Mouse (Mus musculus) hindbrain, embryonic 12.5 days (tissue): ENCODE data around the gene Gpatch8. TPM values are rescaled to one million over a fixed set of nuclear protein-coding genes. Genes with fewer than 3 reads are reported as not detected.

Experiments used
- ATAC-seq: fragments of 200-750 bp; cut with Nextera tagmentation; 2 replicates; pipeline ENCODE4 v1.8.0; 2017; ENCODE audit warnings: moderate TSS enrichment; ENCODE audit not compliant: low FRiP score
- H3K27ac ChIP-seq: fragments of 300-500 bp; sonication (generic); 2 replicates; pipeline ENCODE4 v1.5.1; 2016; ENCODE audit warnings: mild to moderate bottlenecking
- H3K27me3 ChIP-seq: fragments of 300-500 bp; sonication (generic); 2 replicates; pipeline ENCODE4 v1.6.1; 2016; ENCODE audit warnings: mild to moderate bottlenecking
- H3K36me3 ChIP-seq: fragments of 300-500 bp; sonication (generic); 2 replicates; pipeline ENCODE4 v1.6.1; 2016; ENCODE audit warnings: mild to moderate bottlenecking
- H3K4me1 ChIP-seq: fragments of 300-500 bp; sonication (generic); 2 replicates; pipeline ENCODE4 v1.6.1; 2016
- H3K4me2 ChIP-seq: fragments of 300-500 bp; sonication (generic); replicated peaks from 2 replicates; pipeline ENCODE4 v1.6.1; 2016; ENCODE audit warnings: mild to moderate bottlenecking
- H3K4me3 ChIP-seq: fragments of 300-500 bp; sonication (generic); 2 replicates; pipeline ENCODE4 v1.5.1; 2016; ENCODE audit warnings: mild to moderate bottlenecking
- H3K9ac ChIP-seq: fragments of 300-500 bp; sonication (generic); 2 replicates; pipeline ENCODE4 v1.6.1; 2016; ENCODE audit warnings: mild to moderate bottlenecking, moderate library complexity
- H3K9me3 ChIP-seq: fragments of 300-500 bp; sonication (generic); replicated peaks from 2 replicates; pipeline ENCODE4 v1.6.1; 2016; ENCODE audit warnings: mild to moderate bottlenecking
- WGBS: fragments of 180-500 bp; shearing (Covaris S2); methylation state at CpG from one replicate; pipeline ENCODE4 v1.1.7; 2016; 5-methylcytosine and 5-hydroxymethylcytosine counted together
- polyA plus RNA-seq: library from polyadenylated mRNA; unstranded; fragments of >200 nt; fragmentation: Nextera tagmentation; extraction: Ambion mirVana; gene quantifications from 2 replicates; pipeline ENCODE4 v1.2.1, GENCODE M21; 2016

Gpatch8 gene
- polyA plus RNA-seq, 1 experiment from 2014 or later, result 74.6 TPM

DNA sequence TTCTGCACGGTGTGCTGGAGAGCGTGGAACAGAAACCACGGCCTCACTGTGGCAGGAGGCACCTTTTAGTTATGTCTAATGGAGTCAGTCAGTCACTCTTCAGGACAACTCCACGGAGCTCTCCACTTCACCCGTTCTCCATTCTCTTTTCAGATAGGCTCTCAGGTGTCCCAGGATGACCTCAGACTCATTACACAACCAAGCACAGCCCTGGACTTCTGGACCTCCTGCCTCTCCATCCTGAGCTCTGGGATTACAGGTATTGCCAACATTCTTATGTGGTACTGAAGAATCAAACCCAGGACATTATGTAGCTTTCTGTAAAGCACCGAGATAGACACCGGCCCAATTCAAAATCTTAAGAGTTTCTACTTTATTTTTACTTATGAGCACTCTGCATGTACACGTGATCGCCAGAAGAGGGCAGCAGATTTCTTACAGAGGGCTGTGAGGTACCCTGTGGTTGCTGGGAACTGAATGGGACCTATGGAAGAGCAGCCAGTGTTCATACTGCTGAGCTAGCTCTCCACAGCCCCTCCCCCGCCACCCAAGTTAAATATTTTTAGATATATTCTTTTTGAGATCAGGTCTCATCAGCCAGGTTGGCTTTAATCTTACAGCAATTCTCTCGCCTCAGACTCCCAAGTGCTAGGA, 69.3 kb downstream of the Gpatch8 start:
- no peaks in the 10 kb centered on the region for H3K9me3 ChIP-seq
- ATAC-seq, result no peak
- WGBS, result 76% methylated on average over 11 of the region's 11 CpGs
- no peak overlapping the region for H3K4me2 ChIP-seq
- no peaks in the 10 kb centered on the region for H3K4me1 ChIP-seq
- H3K36me3 ChIP-seq, result peaks cover 28% of the 10 kb centered on the region
- H3K27me3 ChIP-seq, result no peaks in the 10 kb centered on the region
- no peak overlapping the region for H3K27ac ChIP-seq
- H3K4me3 ChIP-seq, result no peak overlapping the region
- H3K9ac ChIP-seq, result no peak overlapping the region

GRCm38 (mm10) chr11:102481779-102482178, 74.4 kb downstream of the Gpatch8 start:
- H3K27ac ChIP-seq, result no peak overlapping the region
- H3K9ac ChIP-seq, result no peak overlapping the region
- H3K36me3 ChIP-seq, result peaks cover 70% of the 10 kb centered on the region
- no peak for ATAC-seq
- no peaks in the 10 kb centered on the region for H3K4me1 ChIP-seq
- no peak overlapping the region for H3K4me3 ChIP-seq
- no peaks in the 10 kb centered on the region for H3K27me3 ChIP-seq
- 92% methylated on average over 10 of the region's 10 CpGs for WGBS
- no peaks in the 10 kb centered on the region for H3K9me3 ChIP-seq
- H3K4me2 ChIP-seq, result no peak overlapping the region

DNA sequence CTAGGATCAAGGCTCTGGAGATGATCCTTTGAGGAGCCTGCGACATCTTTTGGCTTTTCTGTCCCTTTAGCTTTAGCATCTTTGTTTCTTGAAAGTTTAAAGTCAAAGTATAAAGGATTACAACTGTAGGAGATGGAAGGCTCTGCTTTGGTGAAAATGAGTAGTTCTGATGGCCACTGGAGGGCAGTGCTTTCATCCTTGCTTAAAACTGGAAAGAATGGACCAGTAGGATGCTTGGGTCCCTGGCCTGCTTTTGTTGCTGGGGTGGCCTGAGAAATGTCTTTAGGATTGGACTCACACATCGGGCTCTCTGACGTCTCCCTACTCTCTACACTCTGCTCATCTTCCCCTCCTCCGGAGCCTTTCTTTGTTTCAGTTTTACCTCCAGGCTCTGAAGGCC, 75.3 kb downstream of the Gpatch8 start:
- Histone ChIP-seq H3K27ac (no peak overlapping the region), H3K4me1 (no peaks in the 10 kb centered on the region), H3K4me3 (no peak overlapping the region), H3K4me2 (no peak overlapping the region), H3K36me3 (peaks cover 63% of the 10 kb centered on the region), H3K9ac (no peak overlapping the region), H3K9me3 (no peaks in the 10 kb centered on the region), H3K27me3 (no peaks in the 10 kb centered on the region)
- ATAC-seq, result no peak
- WGBS, result 89% methylated on average over 4 of the region's 4 CpGs

GRCm38 (mm10) chr11:102480111-102480510, 76.1 kb downstream of the Gpatch8 start:
- Histone ChIP-seq H3K4me1 (no peaks in the 10 kb centered on the region), H3K4me2 (no peak overlapping the region), H3K9me3 (no peaks in the 10 kb centered on the region), H3K9ac (no peak overlapping the region), H3K4me3 (no peak overlapping the region), H3K27me3 (no peaks in the 10 kb centered on the region), H3K36me3 (peaks cover 64% of the 10 kb centered on the region), H3K27ac (no peak overlapping the region)
- 98% methylated on average over 15 of the region's 15 CpGs for WGBS
- ATAC-seq, result no peak

DNA sequence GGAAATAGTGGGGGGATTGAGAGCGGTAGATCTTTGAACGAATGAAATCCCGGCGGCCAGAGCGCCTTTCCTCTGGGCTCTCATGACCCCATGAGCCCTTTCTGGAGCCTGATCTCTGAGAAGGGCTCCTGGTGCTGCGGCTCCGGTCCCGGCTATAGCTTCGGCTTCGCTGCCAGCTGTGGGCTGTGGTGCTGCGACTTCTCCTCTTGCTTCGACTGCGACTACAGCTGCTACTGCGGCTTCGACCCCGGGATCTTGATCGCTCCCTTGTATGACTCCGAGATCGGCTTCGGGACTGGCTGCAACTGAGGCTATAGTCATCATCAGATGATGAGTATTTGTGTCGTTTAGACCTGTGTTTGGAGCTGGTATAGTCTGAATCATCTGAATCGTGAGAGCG, 76.6 kb downstream of the Gpatch8 start:
- no peak for ATAC-seq
- Histone ChIP-seq H3K4me3 (no peak overlapping the region), H3K4me1 (no peaks in the 10 kb centered on the region), H3K9ac (no peak overlapping the region), H3K27ac (no peak overlapping the region), H3K36me3 (peaks cover 63% of the 10 kb centered on the region), H3K27me3 (no peaks in the 10 kb centered on the region), H3K9me3 (no peaks in the 10 kb centered on the region), H3K4me2 (no peak overlapping the region)
- 95% methylated on average over 23 of the region's 23 CpGs for WGBS

DNA sequence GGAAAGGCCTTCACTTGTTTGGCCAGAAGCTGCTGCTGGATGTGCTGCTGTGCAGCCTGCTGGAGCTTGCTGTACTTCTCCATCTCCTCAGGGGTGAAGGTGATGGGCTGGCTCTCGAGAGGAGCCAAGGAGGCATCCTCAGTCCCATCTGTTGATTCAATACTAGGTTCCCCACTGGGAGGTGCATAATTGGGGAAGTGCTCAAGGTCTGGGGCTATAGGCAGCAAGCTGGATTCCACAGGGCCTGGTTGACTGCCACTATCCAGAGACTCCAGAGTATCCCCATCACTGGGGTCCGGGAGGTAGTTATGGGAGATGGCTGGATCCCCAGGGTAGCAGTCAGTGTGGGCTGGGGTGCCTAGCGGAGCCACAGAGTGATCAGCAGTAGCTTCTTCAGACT, 77.5 kb downstream of the Gpatch8 start:
- no peak for ATAC-seq
- Histone ChIP-seq H3K4me2 (no peak overlapping the region), H3K9me3 (no peaks in the 10 kb centered on the region), H3K36me3 (peaks cover 66% of the 10 kb centered on the region), H3K27ac (no peak overlapping the region), H3K9ac (no peak overlapping the region), H3K4me1 (no peaks in the 10 kb centered on the region), H3K4me3 (no peak overlapping the region), H3K27me3 (no peaks in the 10 kb centered on the region)
- whole genome bisulfite sequencing, result 80% methylated on average over 3 of the region's 3 CpGs

DNA sequence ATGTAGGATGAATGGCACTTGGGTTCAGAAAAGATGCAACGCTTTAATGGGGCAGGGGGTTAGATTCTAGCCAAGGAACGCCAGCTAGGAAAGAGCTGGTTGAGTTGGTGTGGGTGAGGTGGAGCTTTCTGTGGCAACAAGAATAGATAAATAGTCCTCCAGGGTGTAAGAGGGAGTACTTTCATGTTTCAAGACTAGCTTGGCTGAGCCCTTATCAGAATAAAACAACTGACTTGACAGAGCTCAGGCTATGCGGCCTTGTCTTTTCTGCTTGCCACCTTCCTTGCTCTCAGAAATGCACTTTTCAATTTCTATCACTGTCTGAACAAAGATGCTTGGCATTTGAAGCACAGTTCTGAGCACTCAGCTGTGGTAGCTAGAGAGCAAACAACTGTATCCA, 81.2 kb downstream of the Gpatch8 start:
- Histone ChIP-seq H3K36me3 (peaks cover 47% of the 10 kb centered on the region), H3K9ac (no peak overlapping the region), H3K27me3 (no peaks in the 10 kb centered on the region), H3K9me3 (no peaks in the 10 kb centered on the region), H3K27ac (no peak overlapping the region), H3K4me1 (no peaks in the 10 kb centered on the region), H3K4me3 (no peak overlapping the region), H3K4me2 (no peak overlapping the region)
- ATAC-seq, result no peak
- 93% methylated on average over 3 of the region's 3 CpGs for WGBS

DNA sequence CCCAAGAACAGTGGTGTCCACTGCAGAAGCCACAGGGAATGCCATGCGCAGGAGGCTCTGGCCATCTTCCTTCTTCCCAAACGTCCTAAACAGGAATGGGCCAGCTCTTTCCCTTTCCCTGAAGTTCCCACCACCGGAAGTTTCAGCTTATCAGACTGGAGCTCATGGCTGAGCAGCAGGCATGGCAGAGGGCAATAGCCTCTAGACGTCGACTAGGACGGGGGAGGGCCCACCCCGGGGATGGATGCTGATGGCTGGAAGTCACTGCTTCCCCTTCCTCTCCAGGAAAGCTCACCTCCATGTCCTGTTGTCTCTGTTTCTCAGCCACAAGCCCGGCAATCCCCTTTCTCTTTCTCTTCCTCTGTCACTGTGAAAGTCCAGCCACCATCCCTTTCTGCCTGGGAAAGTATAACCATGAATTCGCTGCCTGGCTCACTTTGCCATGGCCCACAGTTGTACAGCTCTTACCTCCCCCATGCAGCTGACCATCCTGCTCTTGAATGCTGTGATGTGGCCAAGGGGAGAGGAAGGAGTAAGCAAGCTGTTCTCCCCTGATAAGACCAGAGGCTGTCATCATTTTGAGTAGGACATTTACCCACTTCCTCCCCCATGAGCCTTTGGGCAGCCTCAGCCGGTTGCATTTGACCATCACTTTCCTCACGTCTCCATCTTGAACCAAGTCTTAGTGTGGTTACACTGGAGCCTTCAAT, 86.4 kb downstream of the Gpatch8 start, which contains the start of gene Itga2b:
Itga2b (minus strand) TSS at position 475 of the 710 bp plus-strand sequence.
- Histone ChIP-seq H3K4me1 (peaks cover 17% of the 10 kb centered on the region), H3K9me3 (no peaks in the 10 kb centered on the region), H3K4me3 (no peak within 1 kb of the TSS), H3K27me3 (peaks cover 9% of the 10 kb centered on the region; the same call in 1 of the 2 replicates), H3K27ac (no peak within 1 kb of the TSS), H3K9ac (no peak within 1 kb of the TSS), H3K36me3 (peaks cover 6% of the 10 kb centered on the region; the same call in 1 of the 2 replicates), H3K4me2 (no peak within 1 kb of the TSS)
- ATAC-seq, result no peak
- 74% methylated on average over 11 of the region's 11 CpGs for WGBS

DNA sequence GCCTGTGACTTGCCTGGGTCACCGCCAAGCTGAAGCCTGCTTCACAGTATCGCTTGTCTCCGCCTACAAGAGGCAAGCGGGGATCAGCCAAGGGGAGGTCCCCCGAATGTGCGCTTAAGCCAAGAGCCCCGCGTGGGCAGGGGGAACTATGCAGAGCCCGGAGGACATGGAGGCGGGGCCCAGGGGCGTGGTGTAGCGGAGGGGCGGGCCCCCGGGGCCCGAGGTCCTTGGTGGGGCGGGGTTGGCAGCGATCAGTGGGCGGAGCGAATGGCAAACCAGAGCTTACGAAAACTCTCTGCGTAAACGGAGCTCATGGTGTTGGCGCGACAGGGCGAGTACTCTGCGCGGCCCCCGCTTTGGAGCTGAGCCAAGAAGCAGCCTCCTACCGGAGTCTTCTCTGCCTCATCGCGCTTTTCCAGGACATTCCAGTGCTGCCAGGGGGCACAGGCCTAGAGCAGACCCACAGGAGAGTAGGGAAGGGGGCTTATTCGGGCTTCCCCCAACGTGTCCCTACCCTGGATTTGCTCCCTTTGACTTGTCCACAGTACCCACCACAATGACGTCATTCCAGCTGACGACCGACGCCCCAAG, 89.1 kb downstream of the Gpatch8 start:
- Histone ChIP-seq H3K9me3 (no peaks in the 10 kb centered on the region), H3K4me1 (peaks cover 17% of the 10 kb centered on the region), H3K4me3 (peak overlapping the region; percentile 37), H3K9ac (peak overlapping the region; percentile 49), H3K4me2 (peak overlapping the region; percentile 65), H3K27ac (0 out of 2 replicates have a peak overlapping the region, but pooled peaks have one; percentile 53), H3K27me3 (peaks cover 16% of the 10 kb centered on the region), H3K36me3 (no peaks in the 10 kb centered on the region)
- peak; percentile 84 for ATAC-seq
- WGBS, result 1% methylated on average over 37 of the region's 37 CpGs

GRCm38 (mm10) chr11:102465713-102466436, 90.3 kb downstream of the Gpatch8 start:
- H3K9me3 ChIP-seq, result no peaks in the 10 kb centered on the region
- no peaks in the 10 kb centered on the region for H3K36me3 ChIP-seq
- no peak overlapping the region for H3K27ac ChIP-seq
- H3K27me3 ChIP-seq, result peaks cover 16% of the 10 kb centered on the region
- no peak for ATAC-seq
- H3K4me3 ChIP-seq, result no peak overlapping the region
- WGBS, result 8% methylated on average over 26 of the region's 26 CpGs
- peak overlapping the region; percentile 11 for H3K4me2 ChIP-seq
- H3K4me1 ChIP-seq, result peaks cover 17% of the 10 kb centered on the region
- no peak overlapping the region for H3K9ac ChIP-seq

- Histone ChIP-seq H3K9me3 (no peaks in the 10 kb centered on the region), H3K27me3 (peaks cover 16% of the 10 kb centered on the region), H3K27ac (no peak overlapping the region), H3K36me3 (no peaks in the 10 kb centered on the region), H3K9ac (no peak overlapping the region), H3K4me2 (no peak overlapping the region), H3K4me3 (no peak overlapping the region), H3K4me1 (peaks cover 17% of the 10 kb centered on the region)
- no peak for ATAC-seq
- WGBS, result 89% methylated on average over 6 of the region's 6 CpGs
Measured at GRCm38 (mm10) chr11:102464901-102465300, 91.3 kb downstream of the Gpatch8 start.

- no peaks in the 10 kb centered on the region for H3K9me3 ChIP-seq
- H3K4me1 ChIP-seq, result peaks cover 6% of the 10 kb centered on the region
- H3K4me2 ChIP-seq, result no peak overlapping the region
- WGBS, result 89% methylated on average over 3 of the region's 3 CpGs
- H3K4me3 ChIP-seq, result no peak overlapping the region
- ATAC-seq, result no peak
- H3K36me3 ChIP-seq, result no peaks in the 10 kb centered on the region
- H3K9ac ChIP-seq, result no peak overlapping the region
- peaks cover 28% of the 10 kb centered on the region for H3K27me3 ChIP-seq
- no peak overlapping the region for H3K27ac ChIP-seq
Measured at GRCm38 (mm10) chr11:102461764-102462163, 94.4 kb downstream of the Gpatch8 start.
